Mouse (Mus musculus) heart, embryonic 13.5 days (tissue): ENCODE results near the gene Aldh3b2. TPM values are rescaled to one million over a fixed set of nuclear protein-coding genes. Genes with fewer than 3 reads are reported as not detected.

Source experiments
- ATAC-seq: fragments of 200-750 bp; cut with Nextera tagmentation; 2 replicates; pipeline ENCODE4 v1.8.0; 2017; ENCODE audit warnings: moderate TSS enrichment; ENCODE audit not compliant: insufficient number of reproducible peaks, low FRiP score, low TSS enrichment; ENCODE audit errors: extremely low read depth
- H3K27ac ChIP-seq: fragments of 300-500 bp; sonication (generic); replicated peaks from 2 replicates; pipeline ENCODE4 v1.5.1; 2015; ENCODE audit warnings: moderate library complexity, mild to moderate bottlenecking, inconsistent platforms
- H3K27me3 ChIP-seq: fragments of 300-500 bp; sonication (generic); replicated peaks from 2 replicates; pipeline ENCODE4 v1.6.1; 2015; ENCODE audit warnings: mild to moderate bottlenecking, inconsistent platforms
- H3K36me3 ChIP-seq: fragments of 300-500 bp; sonication (generic); 2 replicates; pipeline ENCODE4 v1.6.1; 2015; ENCODE audit warnings: mild to moderate bottlenecking, inconsistent platforms
- H3K4me1 ChIP-seq: fragments of 300-500 bp; sonication (generic); 2 replicates; pipeline ENCODE4 v1.6.1; 2015; ENCODE audit warnings: inconsistent platforms
- H3K4me2 ChIP-seq: fragments of 300-500 bp; sonication (generic); 2 replicates; pipeline ENCODE4 v1.6.1; 2015; ENCODE audit warnings: inconsistent platforms, mild to moderate bottlenecking, moderate library complexity
- H3K4me3 ChIP-seq: fragments of 300-500 bp; sonication (generic); 2 replicates; pipeline ENCODE4 v1.5.1; 2015; ENCODE audit warnings: moderate library complexity, mild to moderate bottlenecking, inconsistent platforms
- H3K9ac ChIP-seq: fragments of 300-500 bp; sonication (generic); 2 replicates; pipeline ENCODE4 v1.6.1; 2015; ENCODE audit warnings: inconsistent platforms, mild to moderate bottlenecking, moderate library complexity
- H3K9me3 ChIP-seq: fragments of 300-500 bp; sonication (generic); 2 replicates; pipeline ENCODE4 v1.6.1; 2016; ENCODE audit warnings: inconsistent platforms
- WGBS: fragments of 180-500 bp; shearing (Covaris S2); methylation state at CpG from one replicate; pipeline ENCODE4 v1.1.7; 2015; ENCODE audit warnings: mixed read lengths; 5-methylcytosine and 5-hydroxymethylcytosine counted together
- polyA plus RNA-seq: library from polyadenylated mRNA; unstranded; fragments of >200 nt; fragmentation: Nextera tagmentation; extraction: Ambion mirVana; gene quantifications from 2 replicates; pipeline ENCODE4 v1.2.1, GENCODE M21; 2015

Gene Aldh3b2
- polyA plus RNA-seq, 1 experiment from 2014 or later, result not detected

GRCm38 (mm10) chr19:3930262-3931057, 41.7 kb upstream of the Aldh3b2 start:
- peaks cover 39% of the 10 kb centered on the region for H3K4me1 ChIP-seq
- peak overlapping the region; percentile 58 for H3K9ac ChIP-seq
- no peaks in the 10 kb centered on the region for H3K36me3 ChIP-seq
- H3K4me2 ChIP-seq, result peak overlapping the region; percentile 27
- peak overlapping the region; percentile 87 for H3K27ac ChIP-seq
- no peaks in the 10 kb centered on the region for H3K27me3 ChIP-seq
- no peak for ATAC-seq
- 67% methylated on average over 21 of the region's 21 CpGs for WGBS
- no peaks in the 10 kb centered on the region for H3K9me3 ChIP-seq
- H3K4me3 ChIP-seq, result no peak overlapping the region

GRCm38 (mm10) chr19:3931716-3932115, 40.4 kb upstream of the Aldh3b2 start:
- H3K4me2 ChIP-seq, result no peak overlapping the region
- peaks cover 42% of the 10 kb centered on the region for H3K4me1 ChIP-seq
- WGBS, result 85% methylated on average over 9 of the region's 9 CpGs
- no peak overlapping the region for H3K4me3 ChIP-seq
- no peak overlapping the region for H3K9ac ChIP-seq
- H3K27me3 ChIP-seq, result peaks cover 7% of the 10 kb centered on the region; the same call in 1 of the 2 replicates
- ATAC-seq, result no peak
- no peaks in the 10 kb centered on the region for H3K9me3 ChIP-seq
- H3K36me3 ChIP-seq, result no peaks in the 10 kb centered on the region
- no peak overlapping the region for H3K27ac ChIP-seq

GRCm38 (mm10) chr19:3935032-3935895, 36.9 kb upstream of the Aldh3b2 start, which contains the start of gene Unc93b1:
Unc93b1 (plus strand) TSS chr19:3935186.
- 7% methylated on average over 38 of the region's 42 CpGs for WGBS
- peak within 1 kb of the TSS; percentile 68 for H3K4me3 ChIP-seq
- ATAC-seq, result peak; percentile 38; the same call in 1 of the 2 replicates
- no peaks in the 10 kb centered on the region for H3K9me3 ChIP-seq
- H3K36me3 ChIP-seq, result no peaks in the 10 kb centered on the region
- H3K9ac ChIP-seq, result peak within 1 kb of the TSS; percentile 83
- peak within 1 kb of the TSS; percentile 8 for H3K27ac ChIP-seq
- H3K4me2 ChIP-seq, result peak within 1 kb of the TSS; percentile 96
- H3K4me1 ChIP-seq, result peaks cover 23% of the 10 kb centered on the region
- H3K27me3 ChIP-seq, result peaks cover 13% of the 10 kb centered on the region

GRCm38 (mm10) chr19:3935896-3936850, 36.0 kb upstream of the Aldh3b2 start:
- WGBS, result 8% methylated on average over 22 of the region's 22 CpGs
- peak overlapping the region; percentile 96 for H3K4me2 ChIP-seq
- H3K4me1 ChIP-seq, result peaks cover 14% of the 10 kb centered on the region
- H3K9ac ChIP-seq, result peak overlapping the region; percentile 83
- ATAC-seq, result no peak
- peaks cover 13% of the 10 kb centered on the region for H3K27me3 ChIP-seq
- no peaks in the 10 kb centered on the region for H3K36me3 ChIP-seq
- no peaks in the 10 kb centered on the region for H3K9me3 ChIP-seq
- H3K27ac ChIP-seq, result peak overlapping the region; percentile 8; the same call in 1 of the 2 replicates
- peak overlapping the region; percentile 68 for H3K4me3 ChIP-seq

GRCm38 (mm10) chr19:3942315-3942714, 29.8 kb upstream of the Aldh3b2 start:
- WGBS, result 78% methylated on average over 7 of the region's 7 CpGs
- Histone ChIP-seq H3K36me3 (no peaks in the 10 kb centered on the region), H3K27ac (no peak overlapping the region), H3K4me3 (no peak overlapping the region), H3K9ac (no peak overlapping the region), H3K4me1 (peaks cover 12% of the 10 kb centered on the region), H3K9me3 (no peaks in the 10 kb centered on the region), H3K27me3 (peaks cover 25% of the 10 kb centered on the region), H3K4me2 (no peak overlapping the region)
- no peak for ATAC-seq

- no peak for ATAC-seq
- H3K27ac ChIP-seq, result no peak overlapping the region
- H3K27me3 ChIP-seq, result peaks cover 25% of the 10 kb centered on the region
- H3K4me2 ChIP-seq, result peak overlapping the region; percentile 65
- WGBS, result 15% methylated on average over 27 of the region's 27 CpGs
- peak overlapping the region; percentile 40 for H3K9ac ChIP-seq
- no peaks in the 10 kb centered on the region for H3K9me3 ChIP-seq
- H3K4me1 ChIP-seq, result peaks cover 12% of the 10 kb centered on the region
- H3K36me3 ChIP-seq, result no peaks in the 10 kb centered on the region
- H3K4me3 ChIP-seq, result peak overlapping the region; percentile 40
Observed at GRCm38 (mm10) chr19:3942986-3943735, 29.0 kb upstream of the Aldh3b2 start.

GRCm38 (mm10) chr19:3945872-3946564, 26.1 kb upstream of the Aldh3b2 start:
- peaks cover 25% of the 10 kb centered on the region for H3K27me3 ChIP-seq
- 0 out of 2 replicates have a peak overlapping the region, but pooled peaks have one; percentile 11 for H3K4me2 ChIP-seq
- H3K9me3 ChIP-seq, result 0 out of 2 replicates have a peak, but pooled peaks cover 3% of the 10 kb centered on the region
- no peak overlapping the region for H3K4me3 ChIP-seq
- no peaks in the 10 kb centered on the region for H3K36me3 ChIP-seq
- ATAC-seq, result peak; percentile 32; the same call in 1 of the 2 replicates
- H3K9ac ChIP-seq, result peak overlapping the region; percentile 58
- peak overlapping the region; percentile 54 for H3K27ac ChIP-seq
- WGBS, result 20% methylated on average over 10 of the region's 10 CpGs
- peaks cover 12% of the 10 kb centered on the region for H3K4me1 ChIP-seq

GRCm38 (mm10) chr19:3946715-3947114, 25.4 kb upstream of the Aldh3b2 start:
- no peak overlapping the region for H3K4me3 ChIP-seq
- H3K27ac ChIP-seq, result peak overlapping the region; percentile 54
- 17% methylated on average over 2 of the region's 2 CpGs for WGBS
- no peak for ATAC-seq
- H3K9ac ChIP-seq, result no peak overlapping the region
- peaks cover 25% of the 10 kb centered on the region for H3K27me3 ChIP-seq
- peaks cover 12% of the 10 kb centered on the region for H3K4me1 ChIP-seq
- H3K4me2 ChIP-seq, result no peak overlapping the region
- H3K9me3 ChIP-seq, result 0 out of 2 replicates have a peak, but pooled peaks cover 3% of the 10 kb centered on the region
- no peaks in the 10 kb centered on the region for H3K36me3 ChIP-seq

GRCm38 (mm10) chr19:3947813-3948212, 24.3 kb upstream of the Aldh3b2 start:
- H3K9me3 ChIP-seq, result 0 out of 2 replicates have a peak, but pooled peaks cover 3% of the 10 kb centered on the region
- peaks cover 16% of the 10 kb centered on the region for H3K27me3 ChIP-seq
- ATAC-seq, result no peak
- no peak overlapping the region for H3K9ac ChIP-seq
- 76% methylated on average over 3 of the region's 3 CpGs for WGBS
- H3K36me3 ChIP-seq, result no peaks in the 10 kb centered on the region
- peaks cover 12% of the 10 kb centered on the region for H3K4me1 ChIP-seq
- no peak overlapping the region for H3K27ac ChIP-seq
- H3K4me3 ChIP-seq, result no peak overlapping the region
- H3K4me2 ChIP-seq, result no peak overlapping the region
